In genomic region chr7:112309289-112310016, GRCm38 (mm10) we compare ENCODE assay signal across 15 mouse cellular contexts.
DNase-seq lines count a peak whose midpoint lies in the region; ATAC-seq and TF ChIP-seq lines count a peak whose summit lies in the region.
"Had no signal": no experiment of that assay in that cellular context is flagged by ENCODE, and none has a peak within 500 bp of the region (broad histone marks: within the 10 kb centered on the region; RNA-seq: fewer than 3 reads in every experiment).

No protein-coding gene starts in this region.

- H3K27ac ChIP-seq in heart, embryonic 11.5 days (ENCODE audit: low read depth, low read length), result 0 out of 2 replicates have a peak overlapping the region, but pooled peaks have one; percentile 35
- peak overlapping the region; percentile 41; the same call in 1 of the 2 replicates for H3K27ac ChIP-seq in layer of hippocampus, adult 2 months
- H3K27ac ChIP-seq in stomach, embryonic 15.5 days, result peak overlapping the region; percentile 50; the same call in 1 of the 2 replicates
- H3K27ac ChIP-seq: embryonic facial prominence, embryonic 13.5 days; forebrain, embryonic 15.5 days; limb, embryonic 15.5 days had no signal

- ATAC-seq in heart, embryonic 11.5 days (replicated peaks; ENCODE audit: insufficient number of reproducible peaks, low FRiP score, low TSS enrichment), result no peak
- 0 out of 2 replicates have a peak, but pooled peaks have one; percentile 45 for ATAC-seq in stomach, embryonic 15.5 days (ENCODE audit: insufficient read depth, low FRiP score, low read depth)
- ATAC-seq: forebrain, embryonic 15.5 days had no signal

- no peaks in the 10 kb centered on the region for H3K27me3 ChIP-seq in heart, embryonic 11.5 days (ENCODE audit: control insufficient read depth, insufficient read depth, low read length)
- H3K27me3 ChIP-seq in stomach, embryonic 15.5 days (replicated peaks), result no peaks in the 10 kb centered on the region
- H3K27me3 ChIP-seq: embryonic facial prominence, embryonic 13.5 days; forebrain, embryonic 15.5 days; limb, embryonic 15.5 days had no signal

- intact Hi-C loops in heart, postnatal 25 days (cut with DNase I), result no loop called here
- intact Hi-C loops in left cerebral cortex, postnatal 36 days (cut with DNase I), result no loop called here

- no peaks in the 10 kb centered on the region for H3K9me3 ChIP-seq in heart, embryonic 11.5 days (replicated peaks; ENCODE audit: control insufficient read depth, low read length)
- H3K9me3 ChIP-seq in stomach, embryonic 15.5 days, result no peaks in the 10 kb centered on the region
- H3K9me3 ChIP-seq: embryonic facial prominence, embryonic 13.5 days; forebrain, embryonic 15.5 days; limb, embryonic 15.5 days had no signal

- no peak overlapping the region for H3K9ac ChIP-seq in heart, embryonic 11.5 days (ENCODE audit: low read depth, low read length)
- H3K9ac ChIP-seq in stomach, embryonic 15.5 days, result no peak overlapping the region
- H3K9ac ChIP-seq: embryonic facial prominence, embryonic 13.5 days; forebrain, embryonic 15.5 days; limb, embryonic 15.5 days had no signal

- no peak overlapping the region for H3K4me3 ChIP-seq in heart, embryonic 11.5 days (ENCODE audit: low read depth, low read length)
- H3K4me3 ChIP-seq in layer of hippocampus, adult 2 months, result no peak overlapping the region
- no peak overlapping the region for H3K4me3 ChIP-seq in lung, adult 2 months (replicated peaks; ENCODE audit: extremely low read depth, low read depth, low read length)
- no peak overlapping the region for H3K4me3 ChIP-seq in stomach, embryonic 15.5 days (replicated peaks)
- H3K4me3 ChIP-seq: embryonic facial prominence, embryonic 13.5 days; forebrain, embryonic 15.5 days; limb, embryonic 15.5 days had no signal

- 68% methylated on average over 11 of the region's 11 CpGs for WGBS in heart, embryonic 11.5 days (ENCODE audit: insufficient replicate concordance)
- WGBS in lung, adult 2 months, result 57% methylated on average over 11 of the region's 11 CpGs
- 72% methylated on average over 11 of the region's 11 CpGs for WGBS in stomach, embryonic 15.5 days

- H3K4me1 ChIP-seq in heart, embryonic 11.5 days (ENCODE audit: control insufficient read depth, insufficient read depth, low read length), result peaks cover 34% of the 10 kb centered on the region
- H3K4me1 ChIP-seq in lung, adult 2 months (ENCODE audit: control insufficient read depth, insufficient read depth, low read length), result peaks cover 23% of the 10 kb centered on the region
- H3K4me1 ChIP-seq in stomach, embryonic 15.5 days, result no peaks in the 10 kb centered on the region
- H3K4me1 ChIP-seq: forebrain, embryonic 15.5 days had no signal

- no peak for TF ChIP-seq CTCF in layer of hippocampus, adult 2 months (conservative IDR thresholded peaks at IDR 0.05)
- no peak for TF ChIP-seq CTCF in lung, adult 2 months (IDR thresholded peaks at IDR 0.05; ENCODE audit: insufficient read depth, low read length)

- no peak for TF ChIP-seq POLR2A in lung, adult 2 months (IDR thresholded peaks at IDR 0.05; ENCODE audit: borderline replicate concordance, extremely low read depth, low read depth, low read length)

- no peak for DNase-seq in heart, postnatal 25 days (ENCODE audit: low spot score)
- no peak for DNase-seq in layer of hippocampus, adult 2 months (ENCODE audit: low spot score in 2 of 2)
- DNase-seq in layer of hippocampus, postnatal 14 days (ENCODE audit: low spot score in 2 of 2), result no peak
- DNase-seq in lung, adult 2 months, result peak; percentile 72
- no peak for DNase-seq in left cerebral cortex, postnatal 36 days (ENCODE audit: low spot score in 2 of 2)
- no peak for DNase-seq in layer of hippocampus, adult 9-11 months
- DNase-seq: B cell, adult 2 months; gastrocnemius, postnatal 25 days; thymus, postnatal 25 days had no signal

- no peak overlapping the region for H3K4me2 ChIP-seq in heart, embryonic 11.5 days
- H3K4me2 ChIP-seq in stomach, embryonic 15.5 days, result no peak overlapping the region
- H3K4me2 ChIP-seq: embryonic facial prominence, embryonic 13.5 days; forebrain, embryonic 15.5 days; limb, embryonic 15.5 days had no signal

- H3K36me3 ChIP-seq in heart, embryonic 11.5 days (ENCODE audit: control insufficient read depth, insufficient read depth, low read length), result peaks cover 43% of the 10 kb centered on the region
- H3K36me3 ChIP-seq in stomach, embryonic 15.5 days, result no peaks in the 10 kb centered on the region
- H3K36me3 ChIP-seq: embryonic facial prominence, embryonic 13.5 days; forebrain, embryonic 15.5 days; G1E; limb, embryonic 15.5 days had no signal
